Mouse (Mus musculus) ES-Bruce4 (cell line): ENCODE results near the gene Miga2. TPM values are rescaled to one million over a fixed set of nuclear protein-coding genes. Genes with fewer than 3 reads are reported as not detected.

Experiments
- H3K27ac ChIP-seq: 2 replicates; pipeline ENCODE4 v1.5.1; 2012; ENCODE audit warnings: low read length, inconsistent platforms; ENCODE audit not compliant: insufficient read depth
- H3K27me3 ChIP-seq: 2 replicates; pipeline ENCODE4 v1.6.1; 2012; ENCODE audit warnings: mild to moderate bottlenecking, low read length, inconsistent platforms; ENCODE audit not compliant: control insufficient read depth, poor library complexity, insufficient read depth, severe bottlenecking
- H3K36me3 ChIP-seq: 2 replicates; pipeline ENCODE4 v1.6.1; 2012; ENCODE audit warnings: inconsistent platforms, mild to moderate bottlenecking, low read length, moderate library complexity; ENCODE audit not compliant: control insufficient read depth, poor library complexity, insufficient read depth, severe bottlenecking
- H3K4me1 ChIP-seq: one replicate; pipeline ENCODE4 v1.8.1; 2011; ENCODE audit warnings: low read length; ENCODE audit not compliant: control insufficient read depth, insufficient read depth
- H3K4me3 ChIP-seq: 2 replicates; pipeline ENCODE4 v1.5.1; 2011; ENCODE audit warnings: low read depth, mild to moderate bottlenecking, low read length
- H3K9ac ChIP-seq: 2 replicates; pipeline ENCODE4 v1.6.1; 2012; ENCODE audit warnings: low read depth, mild to moderate bottlenecking, inconsistent platforms; ENCODE audit not compliant: poor library complexity, severe bottlenecking
- H3K9me3 ChIP-seq: replicated peaks from 2 replicates; pipeline ENCODE4 v1.6.1; 2012; ENCODE audit warnings: mild to moderate bottlenecking, low read length, inconsistent platforms; ENCODE audit not compliant: control insufficient read depth, poor library complexity, insufficient read depth, severe bottlenecking
- CTCF ChIP-seq: IDR thresholded peaks from one replicate; pipeline ENCODE4 v1.8.1; 2011; ENCODE audit warnings: low read depth, low read length
- EP300 ChIP-seq: IDR thresholded peaks from 2 replicates; pipeline ENCODE4 v1.6.1; 2011; ENCODE audit warnings: low read depth, low read length; ENCODE audit not compliant: insufficient read depth
- POLR2A ChIP-seq: IDR thresholded peaks from one replicate; pipeline ENCODE4 v1.8.1; 2011; ENCODE audit warnings: low read length; ENCODE audit not compliant: insufficient read depth
- polyA plus RNA-seq: library from polyadenylated mRNA; stranded (reverse); fragments of >200 nt; gene quantifications from 2 replicates; pipeline ENCODE4 v1.2.4, GENCODE M21; 2011; ENCODE audit warnings: low read depth; ENCODE audit not compliant: missing spikeins, insufficient read depth, insufficient read length

Miga2 gene
- polyA plus RNA-seq, 1 experiment, result 18.6 TPM

GRCm38 (mm10) chr2:30362865-30363264 lies 1.2 kb upstream of the Miga2 start:
- Histone ChIP-seq H3K36me3 (no peaks in the 10 kb centered on the region), H3K4me1 (no peaks in the 10 kb centered on the region), H3K9me3 (no peaks in the 10 kb centered on the region), H3K9ac (no peak overlapping the region), H3K4me3 (no peak overlapping the region), H3K27me3 (no peaks in the 10 kb centered on the region), H3K27ac (no peak overlapping the region)
- TF ChIP-seq EP300 (no peak), POLR2A (no peak), CTCF (no peak)

DNA sequence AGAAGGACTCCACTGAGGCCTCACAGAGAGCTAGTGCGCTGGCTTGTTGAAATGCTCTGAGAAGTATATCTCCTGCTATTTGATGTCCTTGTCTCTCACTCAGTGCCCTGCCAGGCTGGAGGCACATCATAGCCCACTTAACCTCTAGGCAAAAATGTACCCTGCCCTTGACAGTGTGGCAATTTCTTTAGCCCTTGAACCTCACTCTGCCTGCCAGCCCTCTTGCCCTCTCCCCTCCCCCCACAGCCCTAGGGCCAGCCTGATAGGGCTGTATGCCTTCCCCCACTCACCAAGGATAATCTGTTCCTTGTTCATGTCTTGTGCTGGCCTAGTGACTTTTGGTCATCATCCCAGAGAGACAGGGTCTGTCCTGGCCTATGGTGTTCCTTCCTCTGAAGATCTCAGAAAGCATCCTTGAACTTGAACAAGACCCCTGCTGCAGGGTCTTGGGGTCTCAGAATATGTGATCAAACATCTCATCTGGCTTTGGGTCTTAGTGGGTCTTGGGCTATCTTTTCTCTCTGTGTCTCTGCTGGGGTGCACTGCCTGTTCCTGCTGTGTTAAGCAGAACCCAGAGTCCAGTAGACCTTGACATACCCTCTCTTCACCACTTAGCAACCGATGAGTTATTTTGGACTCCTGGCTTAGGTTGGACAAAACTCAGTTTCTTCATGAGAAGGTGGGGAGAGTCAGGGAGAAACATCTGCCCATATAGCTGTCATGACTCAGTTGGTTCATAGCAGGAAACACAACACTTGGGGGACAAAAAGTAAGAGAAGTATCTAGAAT lies 1.4 kb downstream of the Miga2 start:
- Histone ChIP-seq H3K9ac (no peak overlapping the region), H3K9me3 (no peaks in the 10 kb centered on the region), H3K36me3 (peaks cover 6% of the 10 kb centered on the region; the same call in 1 of the 2 replicates), H3K27ac (no peak overlapping the region), H3K4me1 (no peaks in the 10 kb centered on the region), H3K4me3 (no peak overlapping the region), H3K27me3 (no peaks in the 10 kb centered on the region)
- no peak for TF ChIP-seq EP300
- no peak for TF ChIP-seq CTCF
- TF ChIP-seq POLR2A, result no peak

- Histone ChIP-seq H3K9me3 (no peaks in the 10 kb centered on the region), H3K27me3 (no peaks in the 10 kb centered on the region), H3K4me3 (no peak overlapping the region), H3K27ac (no peak overlapping the region), H3K4me1 (no peaks in the 10 kb centered on the region), H3K36me3 (peaks cover 6% of the 10 kb centered on the region; the same call in 1 of the 2 replicates), H3K9ac (no peak overlapping the region)
- TF ChIP-seq POLR2A (no peak), EP300 (no peak), CTCF (no peak)
These were observed 2.2 kb downstream of the Miga2 start for GRCm38 (mm10) chr2:30366203-30366602.

- H3K27ac ChIP-seq, result no peak overlapping the region
- no peak overlapping the region for H3K9ac ChIP-seq
- H3K9me3 ChIP-seq, result no peaks in the 10 kb centered on the region
- peaks cover 10% of the 10 kb centered on the region for H3K36me3 ChIP-seq
- no peak for TF ChIP-seq POLR2A
- no peak for TF ChIP-seq CTCF
- TF ChIP-seq EP300, result no peak
- no peak overlapping the region for H3K4me3 ChIP-seq
- no peaks in the 10 kb centered on the region for H3K4me1 ChIP-seq
- no peaks in the 10 kb centered on the region for H3K27me3 ChIP-seq
These were observed 7.5 kb downstream of the Miga2 start for GRCm38 (mm10) chr2:30371544-30371943.

DNA sequence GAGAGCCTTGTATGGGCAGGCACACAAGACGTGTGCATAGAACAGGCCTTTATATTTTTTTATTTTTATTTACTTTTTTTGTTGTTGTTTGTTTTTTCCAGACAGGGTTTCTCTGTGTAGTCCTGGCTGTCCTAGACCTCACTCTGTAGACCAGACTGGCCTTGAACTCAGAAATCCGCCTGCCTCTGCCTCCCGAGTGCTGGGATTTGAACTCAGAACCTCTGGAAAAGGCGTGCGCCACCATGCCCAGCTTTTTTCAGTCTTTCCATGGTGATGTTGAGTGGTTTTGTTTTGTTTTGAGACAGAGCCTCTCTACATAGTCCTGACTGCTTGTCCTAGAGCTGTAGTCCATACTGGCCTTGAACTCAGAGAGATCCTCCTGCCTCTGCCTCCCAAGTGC lies 8.7 kb downstream of the Miga2 start:
- Histone ChIP-seq H3K27ac (no peak overlapping the region), H3K36me3 (peaks cover 10% of the 10 kb centered on the region)
- TF ChIP-seq CTCF (no peak), EP300 (no peak), POLR2A (no peak)

GRCm38 (mm10) chr2:30375893-30376292 lies 11.9 kb downstream of the Miga2 start:
- H3K36me3 ChIP-seq, result peaks cover 6% of the 10 kb centered on the region
- H3K9ac ChIP-seq, result no peak overlapping the region
- no peak overlapping the region for H3K27ac ChIP-seq
- no peak overlapping the region for H3K4me3 ChIP-seq
- TF ChIP-seq POLR2A, result no peak
- TF ChIP-seq EP300, result no peak
- no peak for TF ChIP-seq CTCF
- H3K9me3 ChIP-seq, result no peaks in the 10 kb centered on the region
- H3K4me1 ChIP-seq, result no peaks in the 10 kb centered on the region
- no peaks in the 10 kb centered on the region for H3K27me3 ChIP-seq

More for the DNA sequence above, 8.7 kb downstream of the Miga2 start:
- Histone ChIP-seq H3K4me3 (no peak overlapping the region), H3K9me3 (no peaks in the 10 kb centered on the region), H3K9ac (no peak overlapping the region), H3K4me1 (no peaks in the 10 kb centered on the region), H3K27me3 (no peaks in the 10 kb centered on the region)
